Mouse (Mus musculus) limb, embryonic 14.5 days (tissue): ENCODE results near the gene Timp2. TPM values are rescaled to one million over a fixed set of nuclear protein-coding genes. Genes with fewer than 3 reads are reported as not detected.

Source experiments
- ATAC-seq: fragments of 200-750 bp; cut with Nextera tagmentation; 2 replicates; pipeline ENCODE4 v1.8.0; 2017; ENCODE audit warnings: low read depth, moderate number of reproducible peaks, moderate TSS enrichment; ENCODE audit not compliant: low FRiP score
- DNase-seq: peaks from one replicate; pipeline ENCODE4 v3.0.0-alpha.2; 2015; ENCODE audit warnings: low spot score
- H3K27ac ChIP-seq: fragments of 300-500 bp; sonication (generic); replicated peaks from 2 replicates; pipeline ENCODE4 v1.5.1; 2014; ENCODE audit warnings: low read depth, mild to moderate bottlenecking, low read length, moderate library complexity, mixed read lengths
- H3K27me3 ChIP-seq: fragments of 300-500 bp; sonication (generic); 2 replicates; pipeline ENCODE4 v1.6.1; 2014; ENCODE audit warnings: low read length, mixed read lengths; ENCODE audit not compliant: control insufficient read depth, insufficient read depth
- H3K36me3 ChIP-seq: fragments of 300-500 bp; sonication (generic); 2 replicates; pipeline ENCODE4 v1.6.1; 2014; ENCODE audit warnings: mild to moderate bottlenecking, low read length, moderate library complexity, mixed read lengths; ENCODE audit not compliant: control insufficient read depth, insufficient read depth
- H3K4me1 ChIP-seq: fragments of 300-500 bp; sonication (generic); 2 replicates; pipeline ENCODE4 v1.6.1; 2014; ENCODE audit warnings: antibody characterized with exemption, low read length, mixed read lengths; ENCODE audit not compliant: control insufficient read depth, insufficient read depth
- H3K4me2 ChIP-seq: fragments of 300-500 bp; sonication (generic); replicated peaks from 2 replicates; pipeline ENCODE4 v1.6.1; 2014; ENCODE audit warnings: low read depth, mild to moderate bottlenecking, low read length, moderate library complexity; ENCODE audit not compliant: severe bottlenecking
- H3K4me3 ChIP-seq: fragments of 300-500 bp; sonication (generic); replicated peaks from 2 replicates; pipeline ENCODE4 v1.5.1; 2014; ENCODE audit warnings: low read length
- H3K9ac ChIP-seq: fragments of 300-500 bp; sonication (generic); 2 replicates; pipeline ENCODE4 v1.6.1; 2014; ENCODE audit warnings: mild to moderate bottlenecking, low read depth, low read length, moderate library complexity; ENCODE audit not compliant: severe bottlenecking
- H3K9me3 ChIP-seq: fragments of 300-500 bp; sonication (generic); 2 replicates; pipeline ENCODE4 v1.6.1; 2016; ENCODE audit warnings: low read length; ENCODE audit not compliant: control insufficient read depth
- POLR2A ChIP-seq: fragments of 200-500 bp; IDR thresholded peaks from 2 replicates; pipeline ENCODE4 v1.8.0; 2012; ENCODE audit warnings: inconsistent platforms, mild to moderate bottlenecking, moderate library complexity, borderline replicate concordance; ENCODE audit not compliant: insufficient read depth, insufficient read length; ENCODE audit errors: extremely low read depth
- WGBS: fragments of 180-500 bp; shearing (Covaris S2); extraction: QIAGEN DNeasy Blood & Tissue Kit; methylation state at CpG from one replicate; pipeline ENCODE4 v1.1.7; 2014; 5-methylcytosine and 5-hydroxymethylcytosine counted together
- polyA plus RNA-seq, 2 experiments: library from polyadenylated mRNA; depleted of rRNA in 1 of 2; stranded (reverse) in 1 of 2; unstranded in 1 of 2; fragments of >200 nt; fragmentation: Nextera tagmentation in 1 of 2; extraction: Ambion mirVana in 1 of 2; gene quantifications; 2 replicates each; pipeline versions ENCODE4 v1.2.1 to v1.2.3; 2012 to 2014

The Timp2 gene
- polyA plus RNA-seq, 2 experiments = 175 to 202 TPM

DNA sequence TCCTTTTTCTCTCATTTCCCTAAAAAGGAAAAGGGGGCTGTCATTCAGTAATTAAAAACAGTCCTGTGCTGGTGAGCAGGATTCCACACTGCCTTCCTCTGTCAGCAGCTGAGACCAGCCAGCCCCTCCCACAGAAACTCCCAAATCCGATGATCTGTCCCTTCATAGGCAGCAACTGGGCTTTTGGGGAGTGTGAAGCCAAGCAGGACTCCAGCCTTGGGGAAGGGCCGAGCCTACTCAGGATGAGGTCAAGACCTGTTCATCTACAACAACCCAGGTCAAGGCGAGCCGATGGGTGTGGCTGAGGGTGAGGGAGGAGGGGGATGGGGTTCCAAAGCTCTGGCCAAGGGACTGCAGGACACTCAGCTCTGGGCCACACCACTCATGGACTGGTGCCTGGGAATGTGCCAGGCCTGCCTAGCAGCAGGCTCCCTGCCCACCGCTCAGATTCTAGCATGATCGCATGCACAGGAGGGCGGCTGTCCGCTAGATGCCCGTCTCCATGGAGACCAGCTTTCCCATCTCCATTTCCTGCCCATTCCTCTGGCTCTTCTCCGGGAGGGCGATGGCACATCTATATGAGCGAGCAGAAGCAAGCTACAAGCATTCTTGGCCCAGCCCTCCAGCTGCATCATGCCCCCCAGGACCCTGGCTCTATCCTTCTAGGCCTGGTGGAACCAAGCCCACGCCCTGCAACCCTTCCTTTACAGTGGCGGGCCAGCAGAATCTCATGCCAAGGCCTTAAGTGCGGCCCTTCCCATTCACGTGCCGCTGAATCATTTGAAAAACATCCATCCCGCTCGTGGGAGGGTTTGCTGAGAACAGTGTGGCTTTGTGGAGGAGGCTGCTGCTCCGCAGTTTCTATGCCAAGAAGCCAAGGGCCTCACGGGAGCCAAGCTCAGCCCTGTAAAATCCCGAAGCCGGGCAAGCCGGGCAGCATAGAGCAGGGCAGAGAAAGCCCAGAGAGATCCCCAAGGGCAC lies 28.3 kb downstream of the Timp2 start:
- H3K4me3 ChIP-seq = 0 out of 2 replicates have a peak overlapping the region, but pooled peaks have one; percentile 4
- peak overlapping the region; percentile 84 for H3K27ac ChIP-seq
- H3K9ac ChIP-seq = 0 out of 2 replicates have a peak overlapping the region, but pooled peaks have one; percentile 12
- H3K4me1 ChIP-seq = peaks cover 56% of the 10 kb centered on the region
- H3K9me3 ChIP-seq = no peaks in the 10 kb centered on the region
- DNase-seq (peak; percentile 77), ATAC-seq (peak; percentile 44; the same call in 1 of the 2 replicates)
- H3K27me3 ChIP-seq = no peaks in the 10 kb centered on the region
- 40% methylated on average over 24 of the region's 24 CpGs for WGBS
- peaks cover 30% of the 10 kb centered on the region for H3K36me3 ChIP-seq
- peak overlapping the region; percentile 44 for H3K4me2 ChIP-seq
- TF ChIP-seq POLR2A = no peak

DNA sequence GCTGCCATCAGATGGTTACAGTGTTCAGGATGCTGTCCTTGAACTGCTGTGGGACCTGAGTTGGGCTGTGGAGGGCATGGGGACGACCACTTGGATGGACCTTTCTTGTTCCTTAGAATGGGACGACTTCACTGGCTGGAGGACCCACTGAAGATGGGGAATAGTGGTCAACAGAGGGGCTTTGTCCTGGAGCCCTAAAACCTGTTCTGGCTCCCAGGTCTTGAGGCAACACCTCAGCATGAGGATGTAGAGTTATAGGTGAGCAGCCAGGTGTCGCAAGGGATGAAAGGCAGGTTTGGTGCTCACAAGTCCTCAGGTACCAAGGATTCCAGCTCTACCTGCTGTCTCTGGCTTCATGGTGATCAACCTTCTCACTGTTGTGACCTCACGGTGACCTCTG lies 29.0 kb downstream of the Timp2 start:
- no peak overlapping the region for H3K4me3 ChIP-seq
- no peak overlapping the region for H3K9ac ChIP-seq
- peak overlapping the region; percentile 84; the same call in 1 of the 2 replicates for H3K27ac ChIP-seq
- no peak overlapping the region for H3K4me2 ChIP-seq
- H3K9me3 ChIP-seq = no peaks in the 10 kb centered on the region
- ATAC-seq = no peak
- peaks cover 22% of the 10 kb centered on the region for H3K36me3 ChIP-seq
- H3K27me3 ChIP-seq = no peaks in the 10 kb centered on the region
- H3K4me1 ChIP-seq = peaks cover 62% of the 10 kb centered on the region
- TF ChIP-seq POLR2A = no peak
- WGBS = 80% methylated on average over 4 of the region's 4 CpGs
- no peak for DNase-seq

DNA sequence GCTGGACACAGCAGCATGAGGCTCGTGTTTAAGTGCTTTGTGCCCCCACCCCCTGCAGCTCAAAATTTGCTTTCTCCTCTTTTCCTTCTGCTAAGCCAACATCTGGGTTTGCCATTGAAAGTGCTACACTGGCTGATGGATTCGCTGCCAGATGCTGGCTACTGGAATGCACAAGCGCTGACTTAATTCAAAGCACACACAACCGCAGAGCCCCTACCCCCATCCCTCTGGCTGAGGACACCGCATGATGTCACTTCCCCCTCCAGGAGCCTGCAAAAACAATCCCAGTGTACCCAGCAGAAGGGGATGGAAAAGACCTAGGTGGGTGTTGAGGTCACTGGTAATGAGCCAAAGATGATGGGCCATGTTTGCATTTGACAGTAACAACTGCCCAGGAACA lies 31.0 kb downstream of the Timp2 start:
- Histone ChIP-seq H3K36me3 (peaks cover 13% of the 10 kb centered on the region), H3K27ac (peak overlapping the region; percentile 83), H3K4me3 (no peak overlapping the region), H3K4me1 (peaks cover 65% of the 10 kb centered on the region), H3K9me3 (no peaks in the 10 kb centered on the region), H3K27me3 (no peaks in the 10 kb centered on the region), H3K9ac (no peak overlapping the region), H3K4me2 (peak overlapping the region; percentile 27)
- DNase-seq (peak; percentile 86), ATAC-seq (peak; percentile 66)
- 12% methylated on average over 5 of the region's 5 CpGs for WGBS
- TF ChIP-seq POLR2A = no peak

DNA sequence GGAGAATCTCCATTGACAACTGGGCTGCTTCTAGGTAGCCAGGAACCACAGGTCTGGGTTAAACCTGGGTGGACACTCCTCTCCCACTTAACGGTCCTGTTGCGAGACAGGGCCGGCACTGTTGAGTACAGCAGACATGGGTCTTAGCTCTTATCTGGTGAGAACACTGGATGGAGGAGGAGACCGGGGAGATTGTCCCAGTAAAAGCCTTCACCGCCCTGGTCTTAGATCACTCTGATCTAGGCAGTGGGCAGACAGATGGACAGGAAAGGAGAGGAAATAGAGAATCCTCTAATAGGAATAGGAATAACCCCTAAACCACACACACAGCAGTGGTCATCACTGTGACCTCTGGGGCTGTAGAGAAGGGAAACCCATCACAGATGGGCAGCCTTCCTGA lies 31.6 kb downstream of the Timp2 start:
- DNase-seq = no peak
- Histone ChIP-seq H3K36me3 (peaks cover 19% of the 10 kb centered on the region), H3K4me2 (peak overlapping the region; percentile 27), H3K4me3 (no peak overlapping the region), H3K9ac (no peak overlapping the region), H3K9me3 (no peaks in the 10 kb centered on the region), H3K4me1 (peaks cover 64% of the 10 kb centered on the region), H3K27ac (peak overlapping the region; percentile 83), H3K27me3 (no peaks in the 10 kb centered on the region)
- no peak for TF ChIP-seq POLR2A
- ATAC-seq = no peak
- 75% methylated on average over 5 of the region's 5 CpGs for WGBS

DNA sequence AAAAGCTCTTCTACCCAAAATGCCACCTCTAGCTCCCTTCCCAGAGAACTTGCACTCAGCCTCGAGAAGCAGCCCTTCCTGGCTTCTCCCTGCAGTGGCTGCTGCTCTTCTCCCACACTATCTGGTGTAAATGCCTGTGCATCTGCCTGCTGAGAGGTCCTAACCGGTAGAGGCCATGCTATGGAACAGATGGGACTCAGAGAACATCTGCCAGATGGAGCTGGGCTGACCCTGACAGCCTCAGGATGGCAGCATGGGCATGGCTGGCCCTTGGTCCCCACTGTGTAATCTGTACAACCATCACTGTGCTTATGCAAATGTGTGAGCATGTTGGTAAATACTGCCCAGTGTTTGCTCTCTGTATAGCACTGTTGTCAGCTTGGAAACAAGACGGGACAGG lies 32.9 kb downstream of the Timp2 start:
- WGBS = 74% methylated on average over 3 of the region's 3 CpGs
- H3K27ac ChIP-seq = no peak overlapping the region
- no peak for DNase-seq
- H3K4me2 ChIP-seq = no peak overlapping the region
- no peak overlapping the region for H3K9ac ChIP-seq
- H3K4me1 ChIP-seq = peaks cover 51% of the 10 kb centered on the region
- no peak for ATAC-seq
- H3K9me3 ChIP-seq = no peaks in the 10 kb centered on the region
- H3K4me3 ChIP-seq = no peak overlapping the region
- peaks cover 27% of the 10 kb centered on the region for H3K36me3 ChIP-seq
- no peak for TF ChIP-seq POLR2A
- H3K27me3 ChIP-seq = no peaks in the 10 kb centered on the region
